Mouse (Mus musculus) kidney, adult 11 months (tissue): ENCODE results near the gene Det1.

Experiments
- DNase-seq: peaks from one replicate; pipeline ENCODE4 v3.0.0; 2022

Gene Det1

DNA sequence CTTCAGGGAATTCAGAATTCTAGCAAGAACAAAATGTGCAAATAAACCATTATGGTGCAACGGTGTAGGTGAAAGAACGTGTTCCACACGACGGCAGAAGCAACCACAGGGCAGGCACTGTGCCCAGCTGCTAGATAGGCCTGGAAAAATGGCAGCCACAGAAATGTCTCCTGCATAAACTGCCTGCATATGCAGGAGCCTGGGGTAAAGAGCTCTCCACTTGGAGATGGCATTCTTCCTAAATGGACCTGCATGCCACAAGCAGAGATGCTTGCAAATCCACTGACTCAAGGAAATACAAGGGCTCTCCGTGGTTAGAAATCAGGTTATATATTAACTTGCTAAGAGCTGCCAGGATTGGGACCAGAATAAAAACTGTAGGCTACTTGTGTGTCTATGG, 68.3 kb downstream of the Det1 start:
- DNase-seq, result peak; percentile 55
